Mouse (Mus musculus): Measurements from ENCODE around the gene Nudt9.

DNA sequence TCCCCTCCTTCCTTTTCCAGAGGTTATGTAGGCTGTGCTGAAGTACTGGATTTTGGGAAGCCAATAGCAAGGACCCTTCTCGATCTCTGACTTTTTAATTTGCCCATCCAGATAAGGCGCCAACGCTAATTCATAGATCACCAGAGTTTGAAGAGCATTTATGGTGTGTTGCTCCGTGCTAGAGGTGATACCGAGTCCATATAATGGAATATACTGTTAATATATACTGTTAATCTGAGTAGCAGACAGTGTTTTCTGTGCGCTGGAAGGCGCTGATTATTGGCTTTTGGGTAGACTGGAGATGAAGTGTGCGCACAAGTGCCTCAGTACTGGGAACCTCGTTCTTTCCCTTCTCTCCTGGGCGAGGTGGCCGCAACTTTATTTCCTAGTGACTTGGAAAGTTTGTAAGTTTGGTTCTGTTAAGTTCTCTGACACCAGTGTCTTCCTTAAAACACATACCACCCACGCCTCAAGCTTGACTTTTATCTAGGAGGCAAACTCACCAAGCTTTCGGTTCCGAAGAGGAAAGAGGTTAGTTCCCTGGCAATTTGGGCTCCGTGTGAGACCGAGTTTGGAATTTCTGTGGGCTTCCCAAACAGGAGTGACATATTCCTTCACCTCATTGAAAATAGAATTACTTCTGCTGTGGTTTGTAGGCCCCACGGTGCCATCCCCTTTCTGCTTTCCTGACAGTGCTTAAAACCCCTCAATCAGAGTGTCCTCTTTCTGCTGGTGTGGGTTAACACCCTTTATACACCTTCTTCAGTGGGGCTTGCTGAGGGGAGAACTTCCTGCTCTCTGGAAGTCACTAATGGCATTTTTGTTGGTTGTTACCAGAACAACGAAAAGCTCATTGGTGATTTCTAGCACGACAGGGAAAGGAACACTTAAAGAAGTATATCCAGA is 1.3 kb downstream of the Nudt9 start:
- no peak for TF ChIP-seq CTCF (IDR thresholded peaks at IDR 0.05; ENCODE audit: low read depth, low read length)
- no peak for TF ChIP-seq POLR2A (IDR thresholded peaks at IDR 0.05; ENCODE audit: insufficient read depth, low read length)
- TF ChIP-seq EP300 (IDR thresholded peaks at IDR 0.05; ENCODE audit: insufficient read depth, low read depth, low read length): no peak
